Mouse (Mus musculus) T-helper 17 cell (primary cell): ENCODE results near the gene Rpusd4.

ENCODE experiments used
- in situ Hi-C, 2 experiments: fragments of 300-600 bp; cut with MboI, MseI; formaldehyde crosslinking; loops; 1 replicate in 1 of 2; 2 replicates in 1 of 2; pipeline ENCODE4 v1.15.1; 2025; ENCODE audit warnings: high pct_unique_total_duplicates in 2 of 2

Gene Rpusd4

GRCm38 (mm10) chr9:35267146-35267975 is at the start of gene Rpusd4, which contains the start of gene Fam118b:
TSS of gene Rpusd4 (plus strand) at chr9:35267865.
TSS of gene Fam118b (minus strand) at chr9:35267805.
- in situ Hi-C loops: loop anchor here (5.0 kb wide), 1 partner anchor 55 kb away; the partner anchor contains the start of gene Foxred1 (in 2 of the 2)

GRCm38 (mm10) chr9:35217963-35218362 is 49.7 kb upstream of the Rpusd4 start:
- in situ Hi-C loops: loop anchor here (25.0 kb wide), 1 partner anchor 1519 kb away; the partner anchor contains the start of gene Chek1 (in 2 of the 2)

- in situ Hi-C loops: loop anchor here (25.0 kb wide), 1 partner anchor 1514 kb away; the partner anchor contains the start of gene Chek1 (in 2 of the 2)
Observed at GRCm38 (mm10) chr9:35223466-35223865, 44.2 kb upstream of the Rpusd4 start.

DNA sequence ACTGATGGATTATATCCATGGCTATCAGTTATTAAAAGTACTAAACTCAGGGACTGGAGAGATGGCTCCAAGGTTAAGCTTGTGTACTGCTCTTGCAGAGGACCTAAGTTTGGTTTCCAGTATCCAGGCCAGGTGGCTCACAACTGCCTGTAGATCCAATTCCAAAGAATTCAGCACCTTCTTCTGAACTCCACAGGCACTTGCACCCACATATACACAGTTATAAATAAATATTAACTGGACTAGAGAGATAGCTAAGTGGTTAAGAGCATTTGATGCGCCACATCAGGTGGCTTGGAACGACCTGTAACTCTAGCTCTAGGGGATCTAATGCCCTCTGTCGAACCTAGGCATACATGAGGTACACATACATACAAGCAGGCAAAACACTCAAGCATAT is 39.0 kb upstream of the Rpusd4 start:
- in situ Hi-C loops: no loop called here

GRCm38 (mm10) chr9:35235996-35236395 is 31.7 kb upstream of the Rpusd4 start:
- in situ Hi-C loops: no loop called here

- in situ Hi-C loops: no loop called here
Observed at GRCm38 (mm10) chr9:35238371-35238770, 29.3 kb upstream of the Rpusd4 start.

DNA sequence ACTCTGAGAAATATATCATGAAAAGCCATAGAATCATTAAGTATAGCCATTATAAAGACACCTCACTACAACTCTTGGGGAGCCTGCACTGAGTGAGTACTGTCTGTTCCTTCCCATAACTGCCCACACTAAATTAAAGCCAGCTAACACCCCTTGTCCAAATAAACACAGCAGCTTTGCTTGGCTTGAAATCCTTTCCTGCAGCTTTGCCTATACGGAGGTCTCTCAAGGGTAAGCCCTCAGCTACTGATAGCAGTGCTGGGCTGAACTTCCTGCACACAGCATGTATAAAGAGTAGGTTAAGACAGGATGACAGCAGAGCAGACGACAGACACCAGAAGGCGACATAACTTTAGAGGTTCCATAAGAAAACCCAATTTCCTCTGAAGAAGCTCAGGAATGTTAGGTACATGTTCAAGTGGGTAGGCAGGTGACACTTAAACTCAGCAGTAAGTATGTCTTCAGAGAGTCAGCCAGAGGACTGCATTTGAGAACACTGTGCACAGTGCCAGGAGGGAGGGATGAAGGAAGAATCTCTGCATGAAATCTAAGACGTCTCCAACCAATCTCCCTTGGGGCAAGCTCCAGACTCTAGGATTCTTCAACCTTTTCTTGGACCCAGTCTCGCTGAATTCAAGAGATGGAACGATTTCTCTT is 28.6 kb upstream of the Rpusd4 start:
- in situ Hi-C loops: no loop called here

DNA sequence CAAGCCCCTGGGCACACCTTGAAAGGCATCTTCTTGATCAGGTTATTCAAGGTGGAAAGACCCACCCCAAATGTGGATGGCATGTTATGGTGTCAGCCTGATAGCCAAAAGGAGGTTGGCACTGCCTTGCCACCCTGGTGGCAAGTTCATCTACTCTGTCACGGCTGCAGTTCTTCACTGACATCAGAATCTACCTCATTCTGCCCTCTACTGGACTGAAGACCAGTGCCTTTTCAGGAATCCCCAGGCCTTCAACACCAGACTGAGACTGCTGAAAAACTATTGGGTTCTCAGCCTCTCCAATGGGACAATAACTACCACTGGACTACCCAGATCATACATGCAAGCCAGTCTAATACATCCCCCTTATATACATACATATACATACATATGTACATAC is 27.9 kb upstream of the Rpusd4 start:
- in situ Hi-C loops: no loop called here

DNA sequence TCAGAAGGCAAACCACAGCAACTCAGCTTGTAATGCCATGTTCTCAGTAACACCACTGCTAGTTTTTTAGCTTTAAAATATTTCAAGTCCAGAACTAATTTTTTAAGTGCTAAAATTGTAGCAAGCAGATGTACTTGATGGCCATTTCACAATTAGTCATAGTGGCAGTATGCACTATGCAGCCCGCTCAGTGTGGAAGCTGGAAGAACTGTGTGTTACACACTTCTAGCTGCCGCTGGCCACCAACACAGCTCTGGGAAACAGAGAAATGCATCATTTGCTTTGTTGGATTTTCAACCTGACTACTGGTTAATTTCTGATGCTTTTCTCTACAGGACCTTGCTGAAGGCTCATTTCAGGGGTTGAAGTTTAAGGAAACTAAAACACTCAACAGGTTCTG is 20.3 kb upstream of the Rpusd4 start:
- in situ Hi-C loops: no loop called here

GRCm38 (mm10) chr9:35249476-35249875 is 18.2 kb upstream of the Rpusd4 start:
- in situ Hi-C loops: no loop called here

- in situ Hi-C loops: no loop called here
Observed at GRCm38 (mm10) chr9:35257365-35257764, 10.3 kb upstream of the Rpusd4 start.

DNA sequence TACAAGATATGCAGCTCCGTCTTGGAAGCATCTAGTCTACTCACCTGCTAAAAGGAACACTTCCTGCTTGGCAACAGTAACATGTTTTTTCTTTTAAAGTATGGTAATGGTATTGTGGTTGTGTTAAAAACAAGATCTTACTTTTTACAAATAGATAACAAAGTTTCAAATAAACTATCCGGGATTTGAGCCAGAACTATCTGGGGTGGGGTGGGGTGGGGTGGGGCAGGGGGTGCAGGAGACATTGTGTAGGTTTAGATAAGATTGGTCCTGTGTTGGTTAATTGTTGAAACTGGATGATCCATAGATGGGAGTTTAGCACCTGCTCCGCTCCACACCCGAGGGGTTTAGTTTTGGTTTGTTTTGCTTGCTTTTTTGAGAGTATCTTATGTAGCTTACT is 5.2 kb upstream of the Rpusd4 start:
- in situ Hi-C loops: no loop called here

- in situ Hi-C loops: no loop called here
Observed at GRCm38 (mm10) chr9:35263431-35263830, 4.2 kb upstream of the Rpusd4 start.

GRCm38 (mm10) chr9:35264509-35264908 is 3.2 kb upstream of the Rpusd4 start:
- in situ Hi-C loops: no loop called here

DNA sequence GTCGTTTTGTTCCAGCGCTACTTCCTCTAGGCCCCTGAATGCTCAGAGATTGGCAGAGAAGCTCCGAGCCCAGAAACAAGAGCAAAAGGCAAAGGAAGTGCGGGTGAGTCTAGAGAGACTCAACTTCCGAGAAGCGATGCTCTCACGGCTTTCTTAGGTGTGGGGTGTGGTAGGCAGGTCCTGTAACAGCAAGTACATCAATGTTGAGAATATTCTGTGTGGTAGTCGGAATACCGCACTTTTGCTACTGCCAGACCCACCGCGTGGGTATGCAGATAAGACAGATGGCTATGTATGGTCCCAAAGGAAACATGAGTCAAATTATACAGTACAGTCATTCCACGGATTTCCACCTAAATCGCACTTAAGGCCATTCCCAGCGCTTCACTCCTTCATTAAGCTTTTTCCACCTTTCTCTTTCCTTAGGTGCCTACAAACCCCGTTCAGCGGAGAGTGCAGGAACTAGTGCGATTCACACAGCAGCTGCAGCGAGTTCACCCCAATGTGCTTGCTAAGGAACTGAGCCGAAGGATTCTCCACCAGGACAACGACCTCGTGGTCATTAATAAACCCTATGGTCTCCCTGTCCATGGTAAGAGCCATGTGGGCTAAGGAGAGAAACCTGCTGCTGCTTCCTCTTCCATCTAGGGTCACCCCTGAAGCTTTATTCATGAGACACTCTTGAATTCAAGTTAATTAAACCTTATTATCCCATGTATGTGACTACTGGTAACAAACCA is 481 bp downstream of the Rpusd4 start:
- in situ Hi-C loops: loop anchor here (5.0 kb wide), 1 partner anchor 56 kb away; the partner anchor contains the start of gene Foxred1 (in 2 of the 2)

DNA sequence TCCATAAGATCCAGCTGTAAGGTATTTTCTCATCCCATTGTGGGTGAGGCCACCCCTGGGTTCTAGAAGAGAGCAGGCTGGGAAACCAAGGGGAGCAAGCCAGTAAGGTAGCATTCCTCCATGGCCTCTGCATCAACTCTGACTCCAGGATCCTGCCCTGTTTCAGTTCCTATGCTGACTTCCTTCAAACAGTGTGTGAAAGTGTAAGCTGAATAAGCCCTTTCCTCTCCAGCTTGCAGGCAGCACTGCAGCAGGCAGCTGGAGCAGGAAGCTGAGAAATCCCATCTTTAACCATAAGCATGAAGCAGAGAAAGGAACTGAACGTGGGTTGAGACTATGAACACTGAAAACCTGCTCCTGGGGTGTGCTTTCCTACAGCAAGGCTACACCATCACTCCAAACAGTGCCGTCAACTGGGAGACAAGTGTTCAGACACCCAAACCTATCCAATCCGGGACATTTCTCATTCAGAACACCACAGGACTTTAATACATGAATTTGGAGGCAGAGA is 10.2 kb downstream of the Rpusd4 start:
- in situ Hi-C loops: loop anchor here in 1 of 2 experiments (25.0 kb wide), 1 partner anchor 134 kb away; the partner anchor contains the start of gene Cdon

DNA sequence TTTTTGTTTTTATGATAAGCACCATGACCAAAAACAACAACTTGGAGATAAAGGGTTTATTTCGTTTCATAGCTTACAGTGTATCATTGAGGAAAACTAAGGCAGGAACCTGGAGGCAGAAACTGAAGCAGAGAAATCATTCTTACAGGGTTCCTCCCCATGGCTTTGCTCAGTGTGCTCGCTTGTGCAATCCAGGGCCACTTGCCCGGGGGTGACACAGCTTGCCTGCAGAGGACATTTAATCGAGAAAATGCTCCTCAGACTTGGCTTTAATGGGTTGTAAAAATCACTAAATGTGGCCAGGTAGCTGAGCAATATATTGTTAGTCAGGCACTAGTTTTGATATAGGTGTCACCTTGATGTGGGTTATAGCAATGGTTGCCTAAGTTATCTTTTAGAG is 10.8 kb downstream of the Rpusd4 start:
- in situ Hi-C loops: loop anchor here in 1 of 2 experiments (25.0 kb wide), 1 partner anchor 134 kb away; the partner anchor contains the start of gene Cdon

- in situ Hi-C loops: loop anchor here (5.0 to 25.0 kb wide), 3 partner anchors 50 to 250 kb away; partner anchors contain the start of gene Cdon (in 1 of the 2)
Observed at GRCm38 (mm10) chr9:35282006-35282850, 14.6 kb downstream of the Rpusd4 start.

DNA sequence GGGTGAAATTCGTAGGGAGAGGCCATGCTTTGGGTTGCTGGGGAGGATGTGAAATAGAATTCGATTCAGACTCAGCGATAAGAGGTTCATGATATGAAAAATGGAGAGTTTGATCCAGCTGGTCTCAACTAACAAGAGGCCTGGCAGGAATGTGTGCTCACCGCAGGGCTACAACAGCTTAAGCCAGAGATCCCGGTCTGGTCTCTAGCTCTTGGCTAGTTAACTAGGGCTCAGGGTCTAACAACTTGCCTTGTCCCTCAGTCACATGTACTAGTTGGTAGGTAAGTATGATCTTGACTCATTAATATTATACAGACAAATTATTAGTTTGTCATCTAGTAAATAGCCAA is 15.2 kb downstream of the Rpusd4 start:
- in situ Hi-C loops: loop anchor here (5.0 to 25.0 kb wide), 3 partner anchors 49 to 249 kb away; partner anchors contain the start of gene Cdon (in 1 of the 2)

- in situ Hi-C loops: loop anchor here (5.0 to 25.0 kb wide), 3 partner anchors 49 to 249 kb away; partner anchors contain the start of gene Cdon (in 1 of the 2)
Observed at GRCm38 (mm10) chr9:35283415-35284069, 15.9 kb downstream of the Rpusd4 start.
